Mouse (Mus musculus) heart, embryonic 16.5 days (tissue): ENCODE results near the gene Nt5c3b. TPM values are rescaled to one million over a fixed set of nuclear protein-coding genes. Genes with fewer than 3 reads are reported as not detected.
A peak's percentile ranks its signal among the peaks of the same experiment; 100 is the strongest.

Source experiments
- ATAC-seq: fragments of 200-750 bp; cut with Nextera tagmentation; replicated peaks from 2 replicates; pipeline ENCODE4 v1.8.0; 2017; ENCODE audit warnings: moderate number of reproducible peaks; ENCODE audit not compliant: insufficient read depth, low FRiP score; ENCODE audit errors: extremely low read depth
- H3K27ac ChIP-seq: fragments of 300-500 bp; sonication (generic); 2 replicates; pipeline ENCODE4 v1.5.1; 2014; ENCODE audit warnings: mild to moderate bottlenecking, low read length, control low read depth, moderate library complexity
- H3K27me3 ChIP-seq: fragments of 300-500 bp; sonication (generic); 2 replicates; pipeline ENCODE4 v1.6.1; 2014; ENCODE audit warnings: low read length, mixed read lengths; ENCODE audit not compliant: control insufficient read depth, insufficient read depth
- H3K36me3 ChIP-seq: fragments of 300-500 bp; sonication (generic); 2 replicates; pipeline ENCODE4 v1.6.1; 2014; ENCODE audit not compliant: control insufficient read depth, insufficient read depth
- H3K4me1 ChIP-seq: fragments of 300-500 bp; sonication (generic); 2 replicates; pipeline ENCODE4 v1.6.1; 2014; ENCODE audit warnings: low read length, mixed read lengths; ENCODE audit not compliant: control insufficient read depth, insufficient read depth
- H3K4me2 ChIP-seq: fragments of 300-500 bp; sonication (generic); 2 replicates; pipeline ENCODE4 v1.6.1; 2014; ENCODE audit warnings: low read depth, mild to moderate bottlenecking, control low read depth, low read length
- H3K4me3 ChIP-seq: fragments of 300-500 bp; sonication (generic); 2 replicates; pipeline ENCODE4 v1.5.1; 2014; ENCODE audit warnings: mild to moderate bottlenecking, control low read depth, low read length
- H3K9ac ChIP-seq: fragments of 300-500 bp; sonication (generic); 2 replicates; pipeline ENCODE4 v1.6.1; 2014; ENCODE audit warnings: low read length, control low read depth
- H3K9me3 ChIP-seq: fragments of 300-500 bp; sonication (generic); replicated peaks from 2 replicates; pipeline ENCODE4 v1.6.1; 2016; ENCODE audit warnings: low read length; ENCODE audit not compliant: control insufficient read depth
- WGBS: fragments of 180-500 bp; shearing (Covaris S2); extraction: QIAGEN DNeasy Blood & Tissue Kit; methylation state at CpG from one replicate; pipeline ENCODE4 v1.1.7; 2014; 5-methylcytosine and 5-hydroxymethylcytosine counted together
- polyA plus RNA-seq: library from polyadenylated mRNA; unstranded; fragments of >200 nt; fragmentation: Nextera tagmentation; extraction: Ambion mirVana; gene quantifications from 2 replicates; pipeline ENCODE4 v1.2.1, GENCODE M21; 2015

The Nt5c3b gene
- polyA plus RNA-seq: 107 and 110 TPM in 2 replicates

DNA sequence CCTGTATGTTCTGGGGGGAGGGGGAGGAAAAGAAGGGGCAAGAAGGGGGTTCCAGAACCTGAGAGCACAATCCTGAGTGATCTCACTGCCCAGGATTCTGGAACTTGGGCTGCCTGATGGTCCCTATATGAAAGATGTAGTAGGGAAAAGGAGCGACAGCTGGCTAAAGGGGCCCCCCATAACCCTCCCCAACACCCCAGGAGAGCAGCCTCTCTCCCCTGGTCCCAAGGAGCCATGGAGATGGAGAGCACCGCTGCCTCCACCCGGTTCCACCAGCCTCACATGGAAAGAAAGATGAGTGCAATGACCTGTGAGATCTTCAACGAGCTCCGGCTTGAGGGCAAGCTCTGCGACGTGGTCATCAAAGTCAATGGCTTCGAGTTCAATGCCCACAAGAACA, at the start of gene Nt5c3b, which contains the start of gene Klhl10:
Nt5c3b (minus strand) TSS at position 12 of the 400 bp plus-strand sequence.
Klhl10 (plus strand) TSS at position 121 of the 400 bp plus-strand sequence.
- peak within 1 kb of the TSS; percentile 75 for H3K4me2 ChIP-seq
- peaks cover 15% of the 10 kb centered on the region for H3K4me1 ChIP-seq
- whole genome bisulfite sequencing: 81% methylated on average over 8 of the region's 8 CpGs
- no peaks in the 10 kb centered on the region for H3K9me3 ChIP-seq
- H3K4me3 ChIP-seq: peak within 1 kb of the TSS; percentile 91
- peak within 1 kb of the TSS; percentile 61 for H3K27ac ChIP-seq
- ATAC-seq: no peak
- peak within 1 kb of the TSS; percentile 95 for H3K9ac ChIP-seq
- peaks cover 7% of the 10 kb centered on the region for H3K36me3 ChIP-seq
- no peaks in the 10 kb centered on the region for H3K27me3 ChIP-seq

- Histone ChIP-seq H3K4me2 (no peak overlapping the region), H3K36me3 (peaks cover 54% of the 10 kb centered on the region), H3K9me3 (no peaks in the 10 kb centered on the region), H3K27ac (no peak overlapping the region), H3K4me1 (no peaks in the 10 kb centered on the region), H3K9ac (no peak overlapping the region), H3K27me3 (no peaks in the 10 kb centered on the region), H3K4me3 (no peak overlapping the region)
- WGBS: 93% methylated on average over 6 of the region's 6 CpGs
- ATAC-seq: no peak
Observed at GRCm38 (mm10) chr11:100490951-100491350, 49.3 kb upstream of the Nt5c3b start.

DNA sequence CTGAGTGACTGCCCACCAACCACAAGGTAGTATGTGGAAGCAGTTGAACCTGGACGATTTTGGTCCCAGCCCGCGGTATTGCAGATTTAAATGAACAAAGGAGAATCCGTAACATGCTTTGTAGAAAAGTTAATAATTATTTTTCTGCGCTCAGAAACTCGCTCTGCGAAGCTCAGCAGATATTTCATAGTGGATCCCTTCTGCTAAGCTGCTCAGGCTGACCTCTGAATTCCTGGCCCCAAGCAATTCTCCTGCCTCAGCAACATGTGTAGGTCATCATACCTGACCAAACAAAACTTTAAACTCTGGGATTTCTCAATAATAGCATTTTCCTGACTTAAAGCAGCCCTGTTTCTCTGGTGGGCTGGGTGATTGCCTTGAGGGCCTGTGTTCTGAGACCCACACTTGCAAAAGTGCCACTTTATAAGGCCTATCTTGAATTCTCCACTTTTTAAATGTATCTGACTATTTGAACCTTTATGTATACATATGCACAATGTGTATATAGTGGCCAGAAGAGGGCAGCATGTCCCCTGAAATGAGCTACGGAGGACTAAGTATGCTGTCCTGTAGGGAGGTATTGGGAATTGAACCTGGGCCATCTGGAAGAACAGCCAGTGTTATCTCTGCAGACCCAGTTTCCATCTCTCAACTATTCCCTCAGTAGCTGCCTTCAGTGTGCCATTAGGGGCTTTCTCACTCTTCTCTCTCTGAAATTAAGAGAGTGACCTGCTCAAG, 44.4 kb upstream of the Nt5c3b start:
- no peak for ATAC-seq
- H3K9me3 ChIP-seq: no peaks in the 10 kb centered on the region
- no peaks in the 10 kb centered on the region for H3K4me1 ChIP-seq
- no peak overlapping the region for H3K9ac ChIP-seq
- H3K4me2 ChIP-seq: no peak overlapping the region
- H3K4me3 ChIP-seq: no peak overlapping the region
- no peak overlapping the region for H3K27ac ChIP-seq
- H3K36me3 ChIP-seq: peaks cover 44% of the 10 kb centered on the region
- H3K27me3 ChIP-seq: no peaks in the 10 kb centered on the region
- WGBS: 84% methylated on average over 8 of the region's 8 CpGs

- Histone ChIP-seq H3K4me3 (no peak overlapping the region), H3K9me3 (no peaks in the 10 kb centered on the region), H3K4me1 (no peaks in the 10 kb centered on the region), H3K36me3 (peaks cover 38% of the 10 kb centered on the region), H3K9ac (no peak overlapping the region), H3K4me2 (no peak overlapping the region), H3K27me3 (no peaks in the 10 kb centered on the region), H3K27ac (no peak overlapping the region)
- WGBS: 99% methylated on average over 3 of the region's 3 CpGs
- ATAC-seq: no peak
Observed at GRCm38 (mm10) chr11:100484461-100484860, 42.9 kb upstream of the Nt5c3b start.

GRCm38 (mm10) chr11:100479152-100479551, 37.5 kb upstream of the Nt5c3b start:
- WGBS: 63% methylated on average over 7 of the region's 7 CpGs
- no peaks in the 10 kb centered on the region for H3K9me3 ChIP-seq
- no peaks in the 10 kb centered on the region for H3K4me1 ChIP-seq
- no peak overlapping the region for H3K4me2 ChIP-seq
- no peaks in the 10 kb centered on the region for H3K27me3 ChIP-seq
- H3K9ac ChIP-seq: no peak overlapping the region
- peaks cover 52% of the 10 kb centered on the region for H3K36me3 ChIP-seq
- H3K4me3 ChIP-seq: no peak overlapping the region
- no peak for ATAC-seq
- no peak overlapping the region for H3K27ac ChIP-seq

GRCm38 (mm10) chr11:100476281-100476680, 34.7 kb upstream of the Nt5c3b start:
- H3K4me1 ChIP-seq: peaks cover 5% of the 10 kb centered on the region
- no peak overlapping the region for H3K27ac ChIP-seq
- H3K9ac ChIP-seq: no peak overlapping the region
- no peak for ATAC-seq
- 81% methylated on average over 5 of the region's 5 CpGs for WGBS
- no peak overlapping the region for H3K4me3 ChIP-seq
- H3K9me3 ChIP-seq: no peaks in the 10 kb centered on the region
- H3K4me2 ChIP-seq: no peak overlapping the region
- H3K27me3 ChIP-seq: no peaks in the 10 kb centered on the region
- peaks cover 34% of the 10 kb centered on the region for H3K36me3 ChIP-seq

DNA sequence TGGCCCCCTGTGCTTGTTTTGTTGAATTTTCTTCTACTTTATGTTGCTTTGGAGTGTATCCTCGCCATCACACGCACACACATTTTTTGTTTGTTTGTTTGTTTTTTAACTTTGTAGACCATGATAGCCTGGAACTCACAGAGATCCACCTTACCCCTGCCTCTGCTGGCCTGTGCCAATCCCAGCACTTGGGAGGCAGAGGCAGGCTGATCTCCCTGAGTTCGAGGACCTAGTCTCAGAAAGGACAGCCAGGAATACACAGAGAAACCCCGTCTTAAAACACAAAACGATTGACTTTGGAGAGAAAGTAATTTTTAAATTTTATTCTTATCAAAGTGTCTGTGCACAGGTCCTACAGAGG, 31.3 kb upstream of the Nt5c3b start:
- Histone ChIP-seq H3K9ac (no peak overlapping the region), H3K9me3 (no peaks in the 10 kb centered on the region), H3K4me2 (peak overlapping the region; percentile 29), H3K36me3 (peaks cover 11% of the 10 kb centered on the region), H3K4me1 (peaks cover 16% of the 10 kb centered on the region), H3K4me3 (peak overlapping the region; percentile 76), H3K27me3 (no peaks in the 10 kb centered on the region), H3K27ac (no peak overlapping the region)
- 41% methylated on average over 5 of the region's 5 CpGs for WGBS
- no peak for ATAC-seq

DNA sequence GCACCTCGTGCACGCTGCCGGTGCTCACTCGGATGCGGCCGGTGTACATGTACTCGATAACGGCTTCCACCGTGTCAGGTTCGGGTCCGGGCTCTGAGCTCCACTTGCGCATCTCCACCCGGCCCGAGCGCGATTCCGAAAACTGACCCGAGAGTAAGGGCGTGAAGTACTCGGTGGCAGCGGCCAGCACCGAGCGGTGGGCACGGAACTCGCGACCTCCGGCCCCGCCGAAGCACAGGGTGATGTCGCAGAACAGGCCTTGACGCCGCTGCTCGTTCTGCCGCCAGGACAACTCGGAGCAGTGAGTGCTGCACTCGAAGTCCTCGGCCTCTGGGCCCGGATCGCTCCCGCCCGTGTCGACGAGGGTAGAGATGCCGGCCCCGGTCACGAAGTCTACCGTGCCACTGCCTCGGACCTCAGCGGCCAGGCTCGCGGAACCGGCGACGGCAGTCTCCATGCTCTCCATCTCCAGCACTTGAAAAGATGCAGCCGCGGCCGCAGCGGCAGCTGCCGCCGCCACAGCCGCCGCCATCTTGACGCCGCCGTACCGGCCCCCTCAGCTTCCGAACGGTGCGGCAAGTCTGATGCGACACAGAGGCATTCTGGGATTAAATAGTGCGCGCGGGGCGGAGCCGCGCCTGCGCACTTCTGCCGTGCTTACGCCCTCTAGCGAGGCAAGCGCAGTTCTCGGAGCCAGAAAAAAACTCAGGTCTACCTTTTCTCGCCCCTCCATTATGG, 30.8 kb upstream of the Nt5c3b start, which contains the start of gene Klhl11:
Klhl11 (minus strand) TSS at position 545 of the 738 bp plus-strand sequence.
- Histone ChIP-seq H3K27me3 (no peaks in the 10 kb centered on the region), H3K9ac (peak within 1 kb of the TSS; percentile 93), H3K4me3 (peak within 1 kb of the TSS; percentile 76), H3K4me2 (peak within 1 kb of the TSS; percentile 96), H3K9me3 (no peaks in the 10 kb centered on the region), H3K27ac (peak within 1 kb of the TSS; percentile 64), H3K36me3 (peaks cover 11% of the 10 kb centered on the region), H3K4me1 (peaks cover 16% of the 10 kb centered on the region)
- ATAC-seq: peak; percentile 95
- WGBS: under 1% methylated on average over 83 of the region's 83 CpGs
